Mouse (Mus musculus) B cell, adult 62 days (primary cell): Measurements from ENCODE around the gene Nhlrc2. TPM values are rescaled to one million over a fixed set of nuclear protein-coding genes. Genes with fewer than 3 reads are reported as not detected.

Experiments
- total RNA-seq: library from RNA; stranded (reverse); gene quantifications from 4 replicates; pipeline ENCODE4 v1.2.4, GENCODE M21; 2023

The Nhlrc2 gene
- 21.0 to 22.1 TPM (median 21.1 TPM) in 4 replicates for total RNA-seq

DNA sequence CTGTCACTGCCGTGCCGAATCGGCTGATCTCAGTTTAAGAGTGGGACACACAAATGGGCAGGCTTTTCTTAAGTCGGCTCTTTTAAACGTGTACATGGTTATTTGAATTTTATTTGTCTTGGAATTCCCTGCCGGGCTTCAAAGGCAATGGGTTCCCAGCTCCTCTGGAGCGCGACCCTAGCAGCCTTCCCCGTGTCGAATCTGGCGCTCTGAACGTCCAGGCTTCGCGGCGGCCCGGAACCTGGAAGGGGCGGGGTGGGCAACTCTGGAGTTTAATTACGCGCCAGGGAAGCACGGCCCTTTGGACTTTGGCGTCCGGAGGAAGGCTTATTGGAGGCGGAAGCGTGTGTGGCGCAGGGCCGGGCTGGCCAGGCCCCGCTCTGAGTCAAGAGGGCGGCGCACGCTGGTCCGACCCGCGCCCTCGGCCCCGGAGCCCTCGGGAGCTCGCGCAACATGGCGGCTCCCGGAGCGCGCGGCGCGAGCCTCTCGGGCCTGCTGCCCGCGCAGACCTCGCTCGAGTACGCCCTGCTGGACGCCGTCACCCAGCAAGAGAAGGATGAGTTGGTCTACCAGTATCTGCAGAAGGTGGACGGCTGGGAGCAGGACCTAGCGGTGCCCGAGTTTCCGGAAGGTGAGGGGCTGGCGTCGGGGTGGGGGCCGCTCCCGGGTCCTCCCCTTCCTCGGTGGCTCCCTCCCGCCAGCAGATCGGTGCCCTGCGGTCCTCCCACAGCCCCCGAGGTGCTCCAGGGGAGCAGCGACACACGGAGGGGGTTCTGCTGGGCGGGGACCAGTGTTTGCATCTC is at the start of gene Nhlrc2:
Nhlrc2 (plus strand) TSS at position 32 of the 803 bp plus-strand sequence.

DNA sequence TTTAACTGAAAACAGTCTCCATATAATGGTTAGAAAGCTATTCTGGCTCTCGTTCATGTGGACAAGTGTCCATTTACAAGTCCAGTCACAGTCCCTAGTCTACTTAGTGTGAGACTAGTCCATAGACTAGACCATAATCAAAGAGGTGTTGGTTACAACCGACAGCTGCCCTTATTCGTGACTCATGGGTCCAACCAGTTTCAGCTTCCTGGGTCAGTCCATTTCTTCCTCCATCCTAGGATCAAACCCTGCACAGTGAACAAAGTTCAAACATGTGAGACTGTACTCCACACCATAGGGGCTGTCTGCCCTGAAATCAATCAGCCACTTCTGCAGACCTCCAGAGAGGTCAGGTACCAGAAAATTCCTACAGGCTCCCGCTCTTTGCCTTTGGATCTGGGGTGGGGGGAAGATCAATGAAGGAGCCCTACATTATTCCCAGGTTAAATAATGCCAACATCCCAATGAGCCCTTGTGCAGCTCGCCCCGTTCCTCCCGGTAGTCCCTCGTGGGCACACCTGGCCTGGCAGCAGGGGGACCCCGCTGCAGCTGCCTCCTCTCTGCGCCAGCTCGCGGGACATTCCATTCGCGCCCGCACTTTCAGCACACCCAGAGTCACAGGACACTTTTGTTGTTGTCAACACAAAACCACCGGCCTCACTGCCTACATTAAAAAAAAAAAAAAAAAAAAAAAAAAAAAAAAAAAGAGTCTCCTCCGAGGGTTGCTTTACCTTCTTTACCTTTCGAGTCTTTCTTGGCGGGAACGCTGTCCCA is 418 bp upstream of the Nhlrc2 start, which contains the start of gene Dclre1a:
Dclre1a (minus strand) TSS at position 767 of the 774 bp plus-strand sequence.

Other genes starting within 250 kb of the Nhlrc2 start
- gene Nrap, start 158.2 kb upstream of the Nhlrc2 start, total RNA-seq, result 0.09 to 0.27 TPM (median 0.18 TPM) in 4 replicates
- gene Casp7, start 151.1 kb upstream of the Nhlrc2 start, total RNA-seq, result 24.0 to 30.0 TPM (median 28.5 TPM) in 4 replicates
- gene Plekhs1, start 86.6 kb upstream of the Nhlrc2 start, total RNA-seq, result 1.1 to 3.6 TPM (median 1.9 TPM) in 4 replicates
- 3.3 to 6.7 TPM (median 5.0 TPM) in 4 replicates for gene Dclre1a, start within 50 bp of the Nhlrc2 start, total RNA-seq
- gene Adrb1, start 173.9 kb downstream of the Nhlrc2 start, total RNA-seq, result 0.18 to 0.32 TPM (median 0.25 TPM) in 3 of 4 replicates, not detected in the other